Mouse (Mus musculus): ENCODE results near the gene Mark2. TPM values are rescaled to one million over a fixed set of nuclear protein-coding genes. Genes with fewer than 3 reads are reported as not detected.

Mark2 gene
- polyA plus RNA-seq, 1 experiment from 2014 or later = 44.3 TPM

GRCm38 (mm10) chr19:7267091-7267741, 74.4 kb downstream of the Mark2 start, which contains the start of gene Rcor2:
Rcor2 (plus strand) TSS chr19:7267325.
- H3K9ac ChIP-seq (replicated peaks; ENCODE audit: low read depth, low read length) = peak within 1 kb of the TSS; percentile 82
- H3K36me3 ChIP-seq (ENCODE audit: control insufficient read depth, insufficient read depth, low read length) = peaks cover 12% of the 10 kb centered on the region
- peak; percentile 45 for ATAC-seq (ENCODE audit: low read depth)
- H3K27me3 ChIP-seq (ENCODE audit: control insufficient read depth, insufficient read depth, low read length) = no peaks in the 10 kb centered on the region
- peaks cover 47% of the 10 kb centered on the region for H3K4me1 ChIP-seq (ENCODE audit: control insufficient read depth, insufficient read depth, low read length)
- peak within 1 kb of the TSS; percentile 88 for H3K4me2 ChIP-seq (ENCODE audit: low read depth, low read length)
- 2% methylated on average over 28 of the region's 28 CpGs for WGBS
- H3K4me3 ChIP-seq (ENCODE audit: low read depth, low read length) = peak within 1 kb of the TSS; percentile 77
- H3K9me3 ChIP-seq (ENCODE audit: control insufficient read depth, low read length) = no peaks in the 10 kb centered on the region
- peak within 1 kb of the TSS; percentile 95 for H3K27ac ChIP-seq (ENCODE audit: low read depth, low read length)

GRCm38 (mm10) chr19:7266421-7266831, 75.2 kb downstream of the Mark2 start:
- no peak overlapping the region for H3K9ac ChIP-seq (replicated peaks; ENCODE audit: low read depth, low read length)
- no peak overlapping the region for H3K4me3 ChIP-seq (ENCODE audit: low read depth, low read length)
- no peak overlapping the region for H3K4me2 ChIP-seq (ENCODE audit: low read depth, low read length)
- peaks cover 47% of the 10 kb centered on the region for H3K4me1 ChIP-seq (ENCODE audit: control insufficient read depth, insufficient read depth, low read length)
- 18% methylated on average over 4 of the region's 4 CpGs for WGBS
- no peak for ATAC-seq (ENCODE audit: low read depth)
- peak overlapping the region; percentile 95 for H3K27ac ChIP-seq (ENCODE audit: low read depth, low read length)
- H3K9me3 ChIP-seq (ENCODE audit: control insufficient read depth, low read length) = no peaks in the 10 kb centered on the region
- peaks cover 4% of the 10 kb centered on the region for H3K36me3 ChIP-seq (ENCODE audit: control insufficient read depth, insufficient read depth, low read length)
- no peaks in the 10 kb centered on the region for H3K27me3 ChIP-seq (ENCODE audit: control insufficient read depth, insufficient read depth, low read length)

- no peaks in the 10 kb centered on the region for H3K9me3 ChIP-seq (ENCODE audit: control insufficient read depth, low read length)
- whole genome bisulfite sequencing = 11% methylated on average over 14 of the region's 14 CpGs
- no peak for ATAC-seq (ENCODE audit: low read depth)
- no peak overlapping the region for H3K4me3 ChIP-seq (ENCODE audit: low read depth, low read length)
- no peaks in the 10 kb centered on the region for H3K36me3 ChIP-seq (ENCODE audit: control insufficient read depth, insufficient read depth, low read length)
- H3K27me3 ChIP-seq (ENCODE audit: control insufficient read depth, insufficient read depth, low read length) = no peaks in the 10 kb centered on the region
- peaks cover 42% of the 10 kb centered on the region for H3K4me1 ChIP-seq (ENCODE audit: control insufficient read depth, insufficient read depth, low read length)
- 0 out of 2 replicates have a peak overlapping the region, but pooled peaks have one; percentile 28 for H3K9ac ChIP-seq (replicated peaks; ENCODE audit: low read depth, low read length)
- H3K27ac ChIP-seq (ENCODE audit: low read depth, low read length) = peak overlapping the region; percentile 95
- no peak overlapping the region for H3K4me2 ChIP-seq (ENCODE audit: low read depth, low read length)
These were observed 76.0 kb downstream of the Mark2 start for GRCm38 (mm10) chr19:7265478-7266191.

- WGBS = 14% methylated on average over 6 of the region's 6 CpGs
- peak overlapping the region; percentile 95 for H3K27ac ChIP-seq (ENCODE audit: low read depth, low read length)
- H3K4me1 ChIP-seq (ENCODE audit: control insufficient read depth, insufficient read depth, low read length) = peaks cover 36% of the 10 kb centered on the region
- H3K27me3 ChIP-seq (ENCODE audit: control insufficient read depth, insufficient read depth, low read length) = no peaks in the 10 kb centered on the region
- no peak overlapping the region for H3K9ac ChIP-seq (replicated peaks; ENCODE audit: low read depth, low read length)
- H3K9me3 ChIP-seq (ENCODE audit: control insufficient read depth, low read length) = no peaks in the 10 kb centered on the region
- no peak for ATAC-seq (ENCODE audit: low read depth)
- no peaks in the 10 kb centered on the region for H3K36me3 ChIP-seq (ENCODE audit: control insufficient read depth, insufficient read depth, low read length)
- H3K4me3 ChIP-seq (ENCODE audit: low read depth, low read length) = no peak overlapping the region
- no peak overlapping the region; the same call in 1 of the 2 replicates for H3K4me2 ChIP-seq (ENCODE audit: low read depth, low read length)
These were observed 76.8 kb downstream of the Mark2 start for GRCm38 (mm10) chr19:7264766-7265331.

GRCm38 (mm10) chr19:7264088-7264765, 77.4 kb downstream of the Mark2 start:
- no peaks in the 10 kb centered on the region for H3K36me3 ChIP-seq (ENCODE audit: control insufficient read depth, insufficient read depth, low read length)
- ATAC-seq (ENCODE audit: low read depth) = no peak
- H3K27ac ChIP-seq (ENCODE audit: low read depth, low read length) = no peak overlapping the region
- H3K27me3 ChIP-seq (ENCODE audit: control insufficient read depth, insufficient read depth, low read length) = no peaks in the 10 kb centered on the region
- 21% methylated on average over 9 of the region's 9 CpGs for WGBS
- no peaks in the 10 kb centered on the region for H3K9me3 ChIP-seq (ENCODE audit: control insufficient read depth, low read length)
- no peak overlapping the region for H3K4me3 ChIP-seq (ENCODE audit: low read depth, low read length)
- no peak overlapping the region for H3K4me2 ChIP-seq (ENCODE audit: low read depth, low read length)
- peaks cover 30% of the 10 kb centered on the region for H3K4me1 ChIP-seq (ENCODE audit: control insufficient read depth, insufficient read depth, low read length)
- H3K9ac ChIP-seq (replicated peaks; ENCODE audit: low read depth, low read length) = no peak overlapping the region

DNA sequence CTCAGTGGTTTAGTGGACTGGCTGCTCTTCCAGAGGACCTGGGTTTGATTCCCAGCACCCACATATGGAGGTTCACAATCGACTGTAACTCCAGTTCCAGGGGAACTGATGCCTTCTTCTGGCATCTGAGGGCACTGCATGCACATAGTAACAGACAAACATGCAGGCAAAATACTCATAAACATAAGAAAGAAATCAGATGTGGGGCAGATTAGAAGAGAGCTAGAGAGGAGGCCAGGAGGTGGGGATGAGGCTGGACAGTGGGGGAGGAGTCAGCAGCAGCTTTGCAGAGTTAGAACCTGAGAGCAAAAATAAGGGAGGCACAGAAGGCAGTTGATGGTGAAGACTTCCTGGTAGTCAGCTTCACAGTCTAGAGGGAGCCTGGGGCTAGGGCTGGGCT, 79.1 kb downstream of the Mark2 start:
- no peak overlapping the region for H3K4me2 ChIP-seq (ENCODE audit: low read depth, low read length)
- 97% methylated on average over 1 of the region's 1 CpGs for WGBS
- no peak overlapping the region for H3K27ac ChIP-seq (ENCODE audit: low read depth, low read length)
- peaks cover 24% of the 10 kb centered on the region for H3K4me1 ChIP-seq (ENCODE audit: control insufficient read depth, insufficient read depth, low read length)
- no peak overlapping the region for H3K9ac ChIP-seq (replicated peaks; ENCODE audit: low read depth, low read length)
- ATAC-seq (ENCODE audit: low read depth) = no peak
- no peaks in the 10 kb centered on the region for H3K9me3 ChIP-seq (ENCODE audit: control insufficient read depth, low read length)
- no peak overlapping the region for H3K4me3 ChIP-seq (ENCODE audit: low read depth, low read length)
- H3K27me3 ChIP-seq (ENCODE audit: control insufficient read depth, insufficient read depth, low read length) = no peaks in the 10 kb centered on the region
- H3K36me3 ChIP-seq (ENCODE audit: control insufficient read depth, insufficient read depth, low read length) = no peaks in the 10 kb centered on the region

GRCm38 (mm10) chr19:7261964-7262363, 79.7 kb downstream of the Mark2 start:
- no peak overlapping the region for H3K4me3 ChIP-seq (ENCODE audit: low read depth, low read length)
- peaks cover 18% of the 10 kb centered on the region for H3K4me1 ChIP-seq (ENCODE audit: control insufficient read depth, insufficient read depth, low read length)
- no peak overlapping the region for H3K4me2 ChIP-seq (ENCODE audit: low read depth, low read length)
- H3K36me3 ChIP-seq (ENCODE audit: control insufficient read depth, insufficient read depth, low read length) = no peaks in the 10 kb centered on the region
- no peak overlapping the region for H3K27ac ChIP-seq (ENCODE audit: low read depth, low read length)
- no peak for ATAC-seq (ENCODE audit: low read depth)
- no peaks in the 10 kb centered on the region for H3K27me3 ChIP-seq (ENCODE audit: control insufficient read depth, insufficient read depth, low read length)
- no peak overlapping the region for H3K9ac ChIP-seq (replicated peaks; ENCODE audit: low read depth, low read length)
- WGBS = 91% methylated on average over 3 of the region's 3 CpGs
- no peaks in the 10 kb centered on the region for H3K9me3 ChIP-seq (ENCODE audit: control insufficient read depth, low read length)

GRCm38 (mm10) chr19:7261476-7261875, 80.2 kb downstream of the Mark2 start:
- H3K4me2 ChIP-seq (ENCODE audit: low read depth, low read length) = no peak overlapping the region
- H3K4me1 ChIP-seq (ENCODE audit: control insufficient read depth, insufficient read depth, low read length) = peaks cover 16% of the 10 kb centered on the region
- 86% methylated on average over 1 of the region's 1 CpGs for WGBS
- H3K9ac ChIP-seq (replicated peaks; ENCODE audit: low read depth, low read length) = no peak overlapping the region
- no peaks in the 10 kb centered on the region for H3K27me3 ChIP-seq (ENCODE audit: control insufficient read depth, insufficient read depth, low read length)
- no peak overlapping the region for H3K4me3 ChIP-seq (ENCODE audit: low read depth, low read length)
- no peaks in the 10 kb centered on the region for H3K9me3 ChIP-seq (ENCODE audit: control insufficient read depth, low read length)
- no peak overlapping the region for H3K27ac ChIP-seq (ENCODE audit: low read depth, low read length)
- no peaks in the 10 kb centered on the region for H3K36me3 ChIP-seq (ENCODE audit: control insufficient read depth, insufficient read depth, low read length)
- ATAC-seq (ENCODE audit: low read depth) = no peak

Data from neural tube, embryonic 14.5 days (tissue).